In the genomic region with DNA sequence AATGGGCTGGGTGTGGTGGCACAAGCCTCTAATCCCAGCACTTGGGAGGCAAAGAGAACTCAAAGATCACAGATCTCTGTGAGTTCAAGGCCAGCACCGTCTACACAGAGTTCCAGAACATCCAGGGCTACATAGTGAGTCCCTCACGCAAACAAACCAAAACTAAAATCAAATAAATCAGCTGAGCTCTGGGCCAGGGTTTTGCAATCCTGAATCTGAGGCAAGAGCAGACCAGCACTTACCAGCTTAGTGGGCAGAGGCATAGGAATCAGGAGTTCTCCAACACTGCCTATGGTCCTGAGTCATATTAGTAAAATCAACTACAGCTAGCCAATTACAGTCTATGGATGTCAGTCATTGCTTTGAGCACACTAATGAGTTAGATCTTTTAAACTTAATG, we compare ENCODE assay signal across 12 mouse cellular contexts. TPM values are rescaled to one million over a fixed set of nuclear protein-coding genes. Genes with fewer than 3 reads are reported as not detected.
DNase-seq lines count a peak whose midpoint lies in the region; ATAC-seq and TF ChIP-seq lines count a peak whose summit lies in the region.
"Had no signal": no experiment of that assay in that cellular context is flagged by ENCODE, and none has a peak within 500 bp of the region (broad histone marks: within the 10 kb centered on the region; RNA-seq: fewer than 3 reads in every experiment).

No protein-coding gene starts in this region.

- TF ChIP-seq CTCF in liver, postnatal 0 days (IDR thresholded peaks at IDR 0.05; ENCODE audit: low read depth), result no peak
- TF ChIP-seq CTCF in olfactory bulb, adult 2 months (IDR thresholded peaks at IDR 0.05; ENCODE audit: insufficient read depth, low read depth, low read length), result no peak

- no peaks in the 10 kb centered on the region for H3K27me3 ChIP-seq in liver, embryonic 12.5 days (replicated peaks)
- H3K27me3 ChIP-seq in liver, embryonic 11.5 days (replicated peaks; ENCODE audit: control insufficient read depth, insufficient read depth, low read length), result no peaks in the 10 kb centered on the region
- H3K27me3 ChIP-seq in liver, postnatal 0 days (ENCODE audit: insufficient read depth, low read length), result no peaks in the 10 kb centered on the region
- H3K27me3 ChIP-seq in hindbrain, embryonic 11.5 days (ENCODE audit: control insufficient read depth, insufficient read depth, low read length), result no peaks in the 10 kb centered on the region

- H3K27ac ChIP-seq in liver, embryonic 12.5 days, result 0 out of 2 replicates have a peak overlapping the region, but pooled peaks have one; percentile 37
- no peak overlapping the region for H3K27ac ChIP-seq in liver, embryonic 11.5 days (ENCODE audit: low read depth, low read length)
- H3K27ac ChIP-seq in liver, postnatal 0 days (ENCODE audit: low read depth), result peak overlapping the region; percentile 79
- H3K27ac ChIP-seq in olfactory bulb, adult 2 months (ENCODE audit: insufficient read depth, low read depth, low read length), result peak overlapping the region; percentile 36
- no peak overlapping the region for H3K27ac ChIP-seq in hindbrain, embryonic 11.5 days (ENCODE audit: low read depth, low read length)

- no peak for ATAC-seq in liver, embryonic 12.5 days
- no peak for ATAC-seq in liver, embryonic 11.5 days (replicated peaks; ENCODE audit: low FRiP score)
- ATAC-seq in liver, postnatal 0 days, result peak; percentile 90
- ATAC-seq in hindbrain, embryonic 11.5 days (ENCODE audit: low FRiP score), result no peak
- ATAC-seq: activated CD4-positive, CD25-positive, alpha-beta regulatory T cell, adult 4 months had no signal

- 63% methylated on average over 2 of the region's 2 CpGs for WGBS in liver, embryonic 12.5 days (ENCODE audit: insufficient replicate concordance)
- WGBS in liver, embryonic 11.5 days, result 81% methylated on average over 2 of the region's 2 CpGs
- WGBS in liver, postnatal 0 days (ENCODE audit: insufficient replicate concordance), result 71% methylated on average over 2 of the region's 2 CpGs
- WGBS in olfactory bulb, adult 2 months, result 68% methylated on average over 2 of the region's 2 CpGs
- WGBS in hindbrain, embryonic 11.5 days, result 90% methylated on average over 2 of the region's 2 CpGs

- peak; percentile 85 for DNase-seq in heart, adult 11 months
- no peak for DNase-seq in heart, postnatal 36 days
- no peak for DNase-seq in liver, embryonic 11.5 days (ENCODE audit: low spot score)
- DNase-seq in liver, postnatal 0 days, result peak; percentile 52
- no peak for DNase-seq in frontal cortex, postnatal 36 days (ENCODE audit: low spot score in 2 of 2)
- no peak for DNase-seq in hindbrain, embryonic 11.5 days (ENCODE audit: low spot score)
- DNase-seq: kidney, postnatal 10 days; thymus, postnatal 14 days had no signal

- no peak overlapping the region for H3K9ac ChIP-seq in liver, embryonic 12.5 days
- no peak overlapping the region for H3K9ac ChIP-seq in liver, embryonic 11.5 days (ENCODE audit: low read depth, low read length)
- no peak overlapping the region for H3K9ac ChIP-seq in liver, postnatal 0 days (replicated peaks)
- no peak overlapping the region for H3K9ac ChIP-seq in hindbrain, embryonic 11.5 days (ENCODE audit: low read depth, low read length)

- intact Hi-C loops in heart, postnatal 36 days (cut with DNase I), result no loop called here

- no peak overlapping the region for H3K4me2 ChIP-seq in liver, embryonic 12.5 days
- no peak overlapping the region for H3K4me2 ChIP-seq in liver, embryonic 11.5 days
- no peak overlapping the region for H3K4me2 ChIP-seq in liver, postnatal 0 days (ENCODE audit: low read depth, low read length)
- no peak overlapping the region for H3K4me2 ChIP-seq in hindbrain, embryonic 11.5 days (replicated peaks; ENCODE audit: low read depth, low read length)

- no peaks in the 10 kb centered on the region for H3K9me3 ChIP-seq in liver, embryonic 12.5 days (replicated peaks)
- no peaks in the 10 kb centered on the region for H3K9me3 ChIP-seq in liver, embryonic 11.5 days (ENCODE audit: control insufficient read depth, low read length)
- H3K9me3 ChIP-seq in liver, postnatal 0 days (ENCODE audit: low read length), result no peaks in the 10 kb centered on the region
- H3K9me3 ChIP-seq in hindbrain, embryonic 11.5 days (ENCODE audit: control insufficient read depth, low read length), result no peaks in the 10 kb centered on the region

- no peak for TF ChIP-seq POLR2A in olfactory bulb, adult 2 months (IDR thresholded peaks at IDR 0.05; ENCODE audit: insufficient read depth, low read depth, low read length)

- peak; percentile 68; the same call in 1 of the 2 replicates for TF ChIP-seq EP300 in liver, postnatal 0 days (IDR thresholded peaks at IDR 0.05; ENCODE audit: low read depth)

- peaks cover 43% of the 10 kb centered on the region for H3K36me3 ChIP-seq in liver, embryonic 12.5 days
- peaks cover 5% of the 10 kb centered on the region; the same call in 1 of the 2 replicates for H3K36me3 ChIP-seq in liver, embryonic 11.5 days (ENCODE audit: control insufficient read depth, insufficient read depth, low read length)
- peaks cover 21% of the 10 kb centered on the region for H3K36me3 ChIP-seq in liver, postnatal 0 days (replicated peaks; ENCODE audit: insufficient read depth, low read length)
- no peaks in the 10 kb centered on the region for H3K36me3 ChIP-seq in hindbrain, embryonic 11.5 days (ENCODE audit: control insufficient read depth, insufficient read depth, low read length)

- no peak overlapping the region for H3K4me3 ChIP-seq in liver, embryonic 12.5 days
- no peak overlapping the region for H3K4me3 ChIP-seq in liver, embryonic 11.5 days (ENCODE audit: low read depth, low read length)
- H3K4me3 ChIP-seq in liver, postnatal 0 days (ENCODE audit: low read depth, low read length), result no peak overlapping the region
- no peak overlapping the region for H3K4me3 ChIP-seq in olfactory bulb, adult 2 months (ENCODE audit: insufficient read depth, low read depth, low read length)
- no peak overlapping the region for H3K4me3 ChIP-seq in hindbrain, embryonic 11.5 days (ENCODE audit: low read depth, low read length)
- H3K4me3 ChIP-seq: myocyte had no signal

- H3K4me1 ChIP-seq in liver, embryonic 12.5 days, result peaks cover 64% of the 10 kb centered on the region
- peaks cover 22% of the 10 kb centered on the region for H3K4me1 ChIP-seq in liver, embryonic 11.5 days (replicated peaks; ENCODE audit: control insufficient read depth, insufficient read depth, low read length)
- peaks cover 47% of the 10 kb centered on the region for H3K4me1 ChIP-seq in liver, postnatal 0 days (ENCODE audit: insufficient read depth)
- H3K4me1 ChIP-seq in olfactory bulb, adult 2 months (ENCODE audit: control insufficient read depth, insufficient read depth, low read length), result peaks cover 20% of the 10 kb centered on the region
- no peaks in the 10 kb centered on the region for H3K4me1 ChIP-seq in hindbrain, embryonic 11.5 days (replicated peaks; ENCODE audit: control insufficient read depth, insufficient read depth, low read length)

RNA-seq across cellular contexts. Expression of a gene that starts 16.4 kb away (rescaled TPM):
- total RNA-seq in heart, postnatal 36 days (2021), result 100 to 1,000 TPM; 102 to 110 TPM
- 78.6 and 89.6 TPM in 2 replicates for polyA plus RNA-seq in liver, embryonic 12.5 days (2016; fragmentation: Nextera tagmentation; extraction: Ambion mirVana)
- 47.2 and 52.8 TPM in 2 replicates for polyA plus RNA-seq in liver, embryonic 11.5 days (2014; fragmentation: Nextera tagmentation; extraction: Ambion mirVana)
- 40.4 and 45.6 TPM in 2 replicates for polyA plus RNA-seq in liver, postnatal 0 days (2015; fragmentation: Nextera tagmentation; extraction: Ambion mirVana)
- 264 TPM in 1 of 2 replicates, not detected in the other for polyA plus RNA-seq in olfactory bulb, adult 2 months (2012; ENCODE audit: insufficient read depth, insufficient read length, low replicate concordance, missing spikeins)
- 76.7 and 79.2 TPM in 2 replicates for polyA plus RNA-seq in hindbrain, embryonic 11.5 days (2014; fragmentation: Nextera tagmentation; extraction: Ambion mirVana)

Comparison
In these comparisons a context has a peak if more than half of its experiments do, and no peak if none do; other contexts are left out.
1. DNase-seq: peak in heart, adult 11 months (single experiment) and liver, postnatal 0 days (single experiment); none in heart, postnatal 36 days (0 of 2), liver, embryonic 11.5 days (single experiment), frontal cortex, postnatal 36 days (0 of 2) and hindbrain, embryonic 11.5 days (single experiment).
2. H3K27ac ChIP-seq: peak in liver, embryonic 12.5 days (single experiment), liver, postnatal 0 days (single experiment) and olfactory bulb, adult 2 months (single experiment); none in liver, embryonic 11.5 days (single experiment) and hindbrain, embryonic 11.5 days (single experiment).